Mouse (Mus musculus): ENCODE measurements around the gene Crybb2. TPM values are rescaled to one million over a fixed set of nuclear protein-coding genes. Genes with fewer than 3 reads are reported as not detected.

Crybb2 gene
- total and polyA plus RNA-seq, 3 experiments: not detected

GRCm38 (mm10) chr5:113090077-113090690 lies 20.3 kb upstream of the Crybb2 start:
- no peak for DNase-seq
- H3K9ac ChIP-seq (ENCODE audit: low read depth, low read length): no peak overlapping the region
- no peak for TF ChIP-seq POLR2A (IDR thresholded peaks at IDR 0.05; ENCODE audit: insufficient read depth, low read depth, low read length)
- no peak for TF ChIP-seq CTCF (IDR thresholded peaks at IDR 0.05)
- no peak for TF ChIP-seq EP300 (IDR thresholded peaks at IDR 0.05; ENCODE audit: insufficient read depth, low read depth, low read length)
- no peaks in the 10 kb centered on the region for H3K27me3 ChIP-seq (ENCODE audit: control insufficient read depth, insufficient read depth, low read length)
- no peak overlapping the region for H3K4me3 ChIP-seq
- no peaks in the 10 kb centered on the region for H3K36me3 ChIP-seq (ENCODE audit: control insufficient read depth, insufficient read depth, low read length)
- no peak overlapping the region for H3K27ac ChIP-seq
- 86% methylated on average over 24 of the region's 24 CpGs for WGBS
- intact Hi-C loops (cut with DNase I): no loop called here
- no peaks in the 10 kb centered on the region for H3K4me1 ChIP-seq (ENCODE audit: control insufficient read depth, insufficient read depth, low read length)
- H3K79me2 ChIP-seq (replicated peaks; ENCODE audit: control insufficient read depth, insufficient read depth, low read length): no peaks in the 10 kb centered on the region

- Histone ChIP-seq H3K4me1 (ENCODE audit: control insufficient read depth, insufficient read depth, low read length) (peaks cover 5% of the 10 kb centered on the region), H3K36me3 (ENCODE audit: control insufficient read depth, insufficient read depth, low read length) (no peaks in the 10 kb centered on the region), H3K79me2 (replicated peaks; ENCODE audit: control insufficient read depth, insufficient read depth, low read length) (no peaks in the 10 kb centered on the region), H3K27me3 (ENCODE audit: control insufficient read depth, insufficient read depth, low read length) (no peaks in the 10 kb centered on the region), H3K9ac (ENCODE audit: low read depth, low read length) (no peak overlapping the region), H3K4me3 (no peak overlapping the region), H3K27ac (no peak overlapping the region)
- 89% methylated on average over 2 of the region's 2 CpGs for WGBS
- no peak for DNase-seq
- no peak for TF ChIP-seq CTCF (IDR thresholded peaks at IDR 0.05)
- intact Hi-C loops (cut with DNase I): no loop called here
These were observed 17.5 kb upstream of the Crybb2 start for GRCm38 (mm10) chr5:113087465-113087864.

GRCm38 (mm10) chr5:113086990-113087389 lies 17.1 kb upstream of the Crybb2 start:
- H3K9ac ChIP-seq (ENCODE audit: low read depth, low read length): no peak overlapping the region
- no peak overlapping the region for H3K4me3 ChIP-seq
- H3K79me2 ChIP-seq (replicated peaks; ENCODE audit: control insufficient read depth, insufficient read depth, low read length): no peaks in the 10 kb centered on the region
- H3K4me1 ChIP-seq (ENCODE audit: control insufficient read depth, insufficient read depth, low read length): peaks cover 5% of the 10 kb centered on the region
- intact Hi-C loops (cut with DNase I): no loop called here
- no peaks in the 10 kb centered on the region for H3K36me3 ChIP-seq (ENCODE audit: control insufficient read depth, insufficient read depth, low read length)
- DNase-seq: no peak
- WGBS: 70% methylated on average over 4 of the region's 4 CpGs
- TF ChIP-seq EP300 (IDR thresholded peaks at IDR 0.05; ENCODE audit: insufficient read depth, low read depth, low read length): no peak
- TF ChIP-seq POLR2A (IDR thresholded peaks at IDR 0.05; ENCODE audit: insufficient read depth, low read depth, low read length): no peak
- no peak for TF ChIP-seq CTCF (IDR thresholded peaks at IDR 0.05)
- H3K27ac ChIP-seq: no peak overlapping the region
- H3K27me3 ChIP-seq (ENCODE audit: control insufficient read depth, insufficient read depth, low read length): no peaks in the 10 kb centered on the region

- Histone ChIP-seq H3K27me3 (ENCODE audit: control insufficient read depth, insufficient read depth, low read length) (no peaks in the 10 kb centered on the region), H3K79me2 (replicated peaks; ENCODE audit: control insufficient read depth, insufficient read depth, low read length) (no peaks in the 10 kb centered on the region), H3K4me1 (ENCODE audit: control insufficient read depth, insufficient read depth, low read length) (peaks cover 5% of the 10 kb centered on the region), H3K36me3 (ENCODE audit: control insufficient read depth, insufficient read depth, low read length) (no peaks in the 10 kb centered on the region), H3K27ac (no peak overlapping the region), H3K4me3 (no peak overlapping the region), H3K9ac (ENCODE audit: low read depth, low read length) (no peak overlapping the region)
- no peak for DNase-seq
- intact Hi-C loops (cut with DNase I): no loop called here
- 80% methylated on average over 12 of the region's 12 CpGs for WGBS
- TF ChIP-seq POLR2A (IDR thresholded peaks at IDR 0.05; ENCODE audit: insufficient read depth, low read depth, low read length) (no peak), CTCF (IDR thresholded peaks at IDR 0.05) (no peak), EP300 (IDR thresholded peaks at IDR 0.05; ENCODE audit: insufficient read depth, low read depth, low read length) (no peak)
These were observed 16.5 kb upstream of the Crybb2 start for GRCm38 (mm10) chr5:113086439-113086838.

GRCm38 (mm10) chr5:113085931-113086330 lies 16.0 kb upstream of the Crybb2 start:
- intact Hi-C loops (cut with DNase I): no loop called here
- 72% methylated on average over 2 of the region's 2 CpGs for WGBS

GRCm38 (mm10) chr5:113084309-113084708 lies 14.4 kb upstream of the Crybb2 start:
- Histone ChIP-seq H3K27ac (no peak overlapping the region), H3K4me3 (no peak overlapping the region), H3K9ac (ENCODE audit: low read depth, low read length) (no peak overlapping the region), H3K27me3 (ENCODE audit: control insufficient read depth, insufficient read depth, low read length) (no peaks in the 10 kb centered on the region), H3K4me1 (ENCODE audit: control insufficient read depth, insufficient read depth, low read length) (peaks cover 8% of the 10 kb centered on the region), H3K36me3 (ENCODE audit: control insufficient read depth, insufficient read depth, low read length) (no peaks in the 10 kb centered on the region), H3K79me2 (replicated peaks; ENCODE audit: control insufficient read depth, insufficient read depth, low read length) (no peaks in the 10 kb centered on the region)
- TF ChIP-seq CTCF (IDR thresholded peaks at IDR 0.05): no peak
- DNase-seq: no peak
- 87% methylated on average over 2 of the region's 2 CpGs for WGBS
- intact Hi-C loops (cut with DNase I): no loop called here

More at GRCm38 (mm10) chr5:113085931-113086330, 16.0 kb upstream of the Crybb2 start:
- DNase-seq: no peak
- no peak for TF ChIP-seq POLR2A (IDR thresholded peaks at IDR 0.05; ENCODE audit: insufficient read depth, low read depth, low read length)
- TF ChIP-seq CTCF (IDR thresholded peaks at IDR 0.05): no peak
- no peak for TF ChIP-seq EP300 (IDR thresholded peaks at IDR 0.05; ENCODE audit: insufficient read depth, low read depth, low read length)
- H3K27me3 ChIP-seq (ENCODE audit: control insufficient read depth, insufficient read depth, low read length): no peaks in the 10 kb centered on the region
- no peak overlapping the region for H3K27ac ChIP-seq
- no peaks in the 10 kb centered on the region for H3K36me3 ChIP-seq (ENCODE audit: control insufficient read depth, insufficient read depth, low read length)
- no peak overlapping the region for H3K4me3 ChIP-seq
- no peaks in the 10 kb centered on the region for H3K79me2 ChIP-seq (replicated peaks; ENCODE audit: control insufficient read depth, insufficient read depth, low read length)
- no peak overlapping the region for H3K9ac ChIP-seq (ENCODE audit: low read depth, low read length)
- H3K4me1 ChIP-seq (ENCODE audit: control insufficient read depth, insufficient read depth, low read length): peaks cover 8% of the 10 kb centered on the region

Measured in heart, adult 2 months (tissue).